Mouse (Mus musculus) right cerebral cortex, adult 2 months (tissue): ENCODE results near the gene Epor.

ENCODE experiments used
- DNase-seq, 2 experiments: peaks; one replicate each; pipeline ENCODE4 v3.0.0; 2021 to 2022; ENCODE audit warnings: low spot score in 2 of 2

Gene Epor

GRCm38 (mm10) chr9:21963417-21963816 lies at the start of gene Epor:
TSS of gene Epor (minus strand) at chr9:21963506.
- DNase-seq, result no peak

GRCm38 (mm10) chr9:22012731-22013130 lies 49.4 kb upstream of the Epor start:
- DNase-seq, result no peak

GRCm38 (mm10) chr9:22011055-22011454 lies 47.7 kb upstream of the Epor start:
- no peak for DNase-seq

GRCm38 (mm10) chr9:22004546-22004945 lies 41.2 kb upstream of the Epor start:
- no peak for DNase-seq

GRCm38 (mm10) chr9:22003163-22003554 lies 39.9 kb upstream of the Epor start:
- DNase-seq, result no peak

- peak; percentile 99 to 100 for DNase-seq
Observed at GRCm38 (mm10) chr9:22002194-22003162, 39.2 kb upstream of the Epor start, which contains the start of the genes Ccdc151 and Prkcsh. TSS of gene Ccdc151 (minus strand) at chr9:22002634. TSS of gene Prkcsh (plus strand) at chr9:22002806.

GRCm38 (mm10) chr9:22001633-22002032 lies 38.3 kb upstream of the Epor start:
- DNase-seq, result no peak

GRCm38 (mm10) chr9:22000296-22000695 lies 37.0 kb upstream of the Epor start:
- no peak for DNase-seq

GRCm38 (mm10) chr9:21996178-21996867 lies 33.0 kb upstream of the Epor start:
- DNase-seq, result no peak

- DNase-seq, result no peak
Observed at GRCm38 (mm10) chr9:21992227-21992626, 28.9 kb upstream of the Epor start.

GRCm38 (mm10) chr9:21989230-21990110 lies 26.2 kb upstream of the Epor start, which contains the start of gene Rgl3:
TSS of gene Rgl3 (minus strand) at chr9:21989446.
- DNase-seq, result peak in 1 of 2 experiments; percentile 13

GRCm38 (mm10) chr9:21988421-21989101 lies 25.3 kb upstream of the Epor start:
- no peak for DNase-seq

GRCm38 (mm10) chr9:21987592-21988342 lies 24.5 kb upstream of the Epor start:
- no peak for DNase-seq

GRCm38 (mm10) chr9:21983911-21984310 lies 20.6 kb upstream of the Epor start:
- DNase-seq, result no peak

GRCm38 (mm10) chr9:21978398-21979128 lies 15.3 kb upstream of the Epor start:
- no peak for DNase-seq

GRCm38 (mm10) chr9:21977972-21978371 lies 14.7 kb upstream of the Epor start:
- no peak for DNase-seq

- DNase-seq, result no peak
Observed at GRCm38 (mm10) chr9:21977331-21977730, 14.0 kb upstream of the Epor start.

- DNase-seq, result no peak
Observed at GRCm38 (mm10) chr9:21976626-21977175, 13.4 kb upstream of the Epor start.

GRCm38 (mm10) chr9:21969304-21969703 lies 6.0 kb upstream of the Epor start:
- no peak for DNase-seq
